Mouse (Mus musculus) hindbrain, embryonic 16.5 days (tissue): ENCODE measurements at regions not wholly inside any gene's neighbourhood (a gene's known extent, or its start where the extent isn't known, plus 50 kb on each side); places are given as distances from the start of the nearest gene placed in this dataset.

ENCODE experiments used
- ATAC-seq: fragments of 200-750 bp; cut with Nextera tagmentation; 2 replicates; pipeline ENCODE4 v1.8.0; 2017; ENCODE audit warnings: moderate TSS enrichment, moderate library complexity
- H3K27ac ChIP-seq: fragments of 300-500 bp; sonication (generic); 2 replicates; pipeline ENCODE4 v1.5.1; 2014; ENCODE audit warnings: low read depth, mild to moderate bottlenecking, control low read depth, low read length, moderate library complexity
- H3K27me3 ChIP-seq: fragments of 300-500 bp; sonication (generic); replicated peaks from 2 replicates; pipeline ENCODE4 v1.6.1; 2014; ENCODE audit warnings: low read length; ENCODE audit not compliant: control insufficient read depth, insufficient read depth
- H3K36me3 ChIP-seq: fragments of 300-500 bp; sonication (generic); 2 replicates; pipeline ENCODE4 v1.6.1; 2014; ENCODE audit warnings: mild to moderate bottlenecking, low read length, moderate library complexity, mixed read lengths; ENCODE audit not compliant: control insufficient read depth, insufficient read depth
- H3K4me1 ChIP-seq: fragments of 300-500 bp; sonication (generic); 2 replicates; pipeline ENCODE4 v1.6.1; 2014; ENCODE audit warnings: low read depth, low read length; ENCODE audit not compliant: control insufficient read depth, insufficient read depth
- H3K4me2 ChIP-seq: fragments of 300-500 bp; sonication (generic); 2 replicates; pipeline ENCODE4 v1.6.1; 2014; ENCODE audit warnings: mild to moderate bottlenecking, low read length, control low read depth, moderate library complexity
- H3K4me3 ChIP-seq: fragments of 300-500 bp; sonication (generic); 2 replicates; pipeline ENCODE4 v1.5.1; 2014; ENCODE audit warnings: mild to moderate bottlenecking, low read length, control low read depth, moderate library complexity
- H3K9ac ChIP-seq: fragments of 300-500 bp; sonication (generic); 2 replicates; pipeline ENCODE4 v1.6.1; 2014; ENCODE audit warnings: low read depth, mild to moderate bottlenecking, control low read depth, low read length, moderate library complexity
- H3K9me3 ChIP-seq: fragments of 300-500 bp; sonication (generic); 2 replicates; pipeline ENCODE4 v1.6.1; 2014; ENCODE audit warnings: mild to moderate bottlenecking, low read length, moderate library complexity; ENCODE audit not compliant: control insufficient read depth
- WGBS: fragments of 180-500 bp; shearing (Covaris S2); extraction: QIAGEN DNeasy Blood & Tissue Kit; methylation state at CpG from one replicate; pipeline ENCODE4 v1.1.7; 2014; 5-methylcytosine and 5-hydroxymethylcytosine counted together

GRCm38 (mm10) chr6:31995977-31996376, 54.1 kb upstream of the 1700012A03Rik start:
- Histone ChIP-seq H3K9me3 (no peaks in the 10 kb centered on the region), H3K36me3 (no peaks in the 10 kb centered on the region), H3K4me2 (no peak overlapping the region), H3K4me1 (no peaks in the 10 kb centered on the region), H3K9ac (no peak overlapping the region), H3K27me3 (no peaks in the 10 kb centered on the region), H3K27ac (no peak overlapping the region), H3K4me3 (no peak overlapping the region)
- ATAC-seq, result no peak
- WGBS, result 86% methylated on average over 7 of the region's 7 CpGs

- ATAC-seq, result no peak
- Histone ChIP-seq H3K27ac (no peak overlapping the region), H3K9me3 (no peaks in the 10 kb centered on the region), H3K36me3 (no peaks in the 10 kb centered on the region), H3K4me2 (no peak overlapping the region), H3K9ac (no peak overlapping the region), H3K27me3 (no peaks in the 10 kb centered on the region), H3K4me1 (no peaks in the 10 kb centered on the region), H3K4me3 (no peak overlapping the region)
- 82% methylated on average over 4 of the region's 4 CpGs for WGBS
Observed at GRCm38 (mm10) chr6:31995249-31995648, 54.8 kb upstream of the 1700012A03Rik start.

- H3K9me3 ChIP-seq, result no peaks in the 10 kb centered on the region
- H3K4me3 ChIP-seq, result no peak overlapping the region
- H3K27me3 ChIP-seq, result no peaks in the 10 kb centered on the region
- 75% methylated on average over 3 of the region's 3 CpGs for WGBS
- no peak overlapping the region for H3K9ac ChIP-seq
- no peak overlapping the region for H3K27ac ChIP-seq
- no peak for ATAC-seq
- H3K4me2 ChIP-seq, result no peak overlapping the region
- no peaks in the 10 kb centered on the region for H3K36me3 ChIP-seq
- H3K4me1 ChIP-seq, result no peaks in the 10 kb centered on the region
Observed at GRCm38 (mm10) chr6:31985698-31986097, 64.3 kb upstream of the 1700012A03Rik start.

- Histone ChIP-seq H3K4me3 (no peak overlapping the region), H3K4me2 (no peak overlapping the region), H3K9ac (no peak overlapping the region), H3K4me1 (no peaks in the 10 kb centered on the region), H3K27me3 (no peaks in the 10 kb centered on the region), H3K36me3 (no peaks in the 10 kb centered on the region), H3K27ac (no peak overlapping the region), H3K9me3 (no peaks in the 10 kb centered on the region)
- WGBS, result 94% methylated on average over 6 of the region's 6 CpGs
- no peak for ATAC-seq
Observed at GRCm38 (mm10) chr6:31976705-31977104, 73.3 kb upstream of the 1700012A03Rik start.

- Histone ChIP-seq H3K9me3 (no peaks in the 10 kb centered on the region), H3K27me3 (no peaks in the 10 kb centered on the region; the same call in 1 of the 2 replicates), H3K27ac (no peak overlapping the region), H3K4me3 (no peak overlapping the region), H3K9ac (no peak overlapping the region), H3K4me2 (no peak overlapping the region), H3K4me1 (peaks cover 3% of the 10 kb centered on the region), H3K36me3 (no peaks in the 10 kb centered on the region)
- 6% methylated on average over 4 of the region's 4 CpGs for WGBS
- ATAC-seq, result no peak
Observed at GRCm38 (mm10) chr6:31948063-31948481, 102.0 kb upstream of the 1700012A03Rik start.

- no peak for ATAC-seq
- Histone ChIP-seq H3K9me3 (no peaks in the 10 kb centered on the region), H3K27ac (no peak overlapping the region), H3K36me3 (no peaks in the 10 kb centered on the region), H3K4me2 (no peak overlapping the region), H3K27me3 (no peaks in the 10 kb centered on the region; the same call in 1 of the 2 replicates), H3K4me1 (peaks cover 3% of the 10 kb centered on the region), H3K4me3 (no peak overlapping the region), H3K9ac (no peak overlapping the region)
- WGBS, result 90% methylated on average over 5 of the region's 5 CpGs
Observed at GRCm38 (mm10) chr6:31946572-31946971, 103.5 kb upstream of the 1700012A03Rik start.

GRCm38 (mm10) chr6:31945347-31945746, 104.7 kb upstream of the 1700012A03Rik start:
- 57% methylated on average over 7 of the region's 7 CpGs for WGBS
- no peak for ATAC-seq
- no peak overlapping the region for H3K4me3 ChIP-seq
- no peak overlapping the region for H3K4me2 ChIP-seq
- H3K36me3 ChIP-seq, result no peaks in the 10 kb centered on the region
- H3K27me3 ChIP-seq, result no peaks in the 10 kb centered on the region; the same call in 1 of the 2 replicates
- no peaks in the 10 kb centered on the region for H3K9me3 ChIP-seq
- H3K9ac ChIP-seq, result no peak overlapping the region
- H3K4me1 ChIP-seq, result peaks cover 3% of the 10 kb centered on the region
- H3K27ac ChIP-seq, result no peak overlapping the region

- H3K9ac ChIP-seq, result no peak overlapping the region
- H3K4me1 ChIP-seq, result peaks cover 3% of the 10 kb centered on the region
- no peaks in the 10 kb centered on the region for H3K9me3 ChIP-seq
- no peak overlapping the region for H3K4me2 ChIP-seq
- H3K4me3 ChIP-seq, result no peak overlapping the region
- H3K36me3 ChIP-seq, result no peaks in the 10 kb centered on the region
- no peaks in the 10 kb centered on the region; the same call in 1 of the 2 replicates for H3K27me3 ChIP-seq
- ATAC-seq, result no peak
- 84% methylated on average over 8 of the region's 8 CpGs for WGBS
- H3K27ac ChIP-seq, result no peak overlapping the region
Observed at GRCm38 (mm10) chr6:31944546-31944945, 105.5 kb upstream of the 1700012A03Rik start.

- 72% methylated on average over 4 of the region's 4 CpGs for WGBS
- ATAC-seq, result no peak
- Histone ChIP-seq H3K9ac (no peak overlapping the region), H3K4me3 (no peak overlapping the region), H3K4me1 (peaks cover 5% of the 10 kb centered on the region), H3K27ac (no peak overlapping the region), H3K36me3 (no peaks in the 10 kb centered on the region), H3K4me2 (no peak overlapping the region), H3K9me3 (no peaks in the 10 kb centered on the region), H3K27me3 (no peaks in the 10 kb centered on the region; the same call in 1 of the 2 replicates)
Observed at GRCm38 (mm10) chr6:31942696-31943095, 107.3 kb upstream of the 1700012A03Rik start.
